Mouse (Mus musculus): ENCODE data around the gene Tmem104. TPM values are rescaled to one million over a fixed set of nuclear protein-coding genes. Genes with fewer than 3 reads are reported as not detected.

Gene Tmem104
- total and polyA plus RNA-seq, 2 experiments from 2014 or later: 7.6 to 8.8 TPM

- H3K9ac ChIP-seq: no peak overlapping the region
- ATAC-seq (no peak), DNase-seq (no peak)
- H3K4me3 ChIP-seq (ENCODE audit: low read depth, low read length): no peak overlapping the region
- H3K4me1 ChIP-seq (ENCODE audit: insufficient read depth): no peaks in the 10 kb centered on the region
- 35% methylated on average over 5 of the region's 5 CpGs for WGBS
- H3K4me2 ChIP-seq (ENCODE audit: low read depth): no peak overlapping the region
- H3K27ac ChIP-seq (ENCODE audit: low read depth, low read length): no peak overlapping the region
- H3K9me3 ChIP-seq (ENCODE audit: low read length): no peaks in the 10 kb centered on the region
- no peak for TF ChIP-seq CTCF (IDR thresholded peaks at IDR 0.05; ENCODE audit: low read depth)
- H3K36me3 ChIP-seq (ENCODE audit: insufficient read depth): peaks cover 6% of the 10 kb centered on the region; the same call in 1 of the 2 replicates
- H3K27me3 ChIP-seq (ENCODE audit: insufficient read depth, low read length): no peaks in the 10 kb centered on the region
Observed at GRCm38 (mm10) chr11:115215123-115215522, 27.8 kb downstream of the Tmem104 start.

GRCm38 (mm10) chr11:115217439-115218410, 30.4 kb downstream of the Tmem104 start:
- no peak for ATAC-seq
- TF ChIP-seq CTCF (IDR thresholded peaks at IDR 0.05; ENCODE audit: low read depth): no peak
- no peak overlapping the region for H3K9ac ChIP-seq
- no peaks in the 10 kb centered on the region for H3K27me3 ChIP-seq (ENCODE audit: insufficient read depth, low read length)
- no peaks in the 10 kb centered on the region for H3K4me1 ChIP-seq (ENCODE audit: insufficient read depth)
- H3K4me3 ChIP-seq (ENCODE audit: low read depth, low read length): no peak overlapping the region
- no peak overlapping the region for H3K4me2 ChIP-seq (ENCODE audit: low read depth)
- H3K27ac ChIP-seq (ENCODE audit: low read depth, low read length): no peak overlapping the region
- peaks cover 8% of the 10 kb centered on the region; the same call in 1 of the 2 replicates for H3K36me3 ChIP-seq (ENCODE audit: insufficient read depth)
- peak; percentile 47 for DNase-seq
- WGBS: 40% methylated on average over 18 of the region's 18 CpGs
- H3K9me3 ChIP-seq (ENCODE audit: low read length): no peaks in the 10 kb centered on the region

- no peak for TF ChIP-seq CTCF (IDR thresholded peaks at IDR 0.05; ENCODE audit: low read depth)
- Histone ChIP-seq H3K27me3 (ENCODE audit: insufficient read depth, low read length) (no peaks in the 10 kb centered on the region), H3K4me1 (ENCODE audit: insufficient read depth) (no peaks in the 10 kb centered on the region), H3K9me3 (ENCODE audit: low read length) (no peaks in the 10 kb centered on the region), H3K36me3 (ENCODE audit: insufficient read depth) (peaks cover 8% of the 10 kb centered on the region; the same call in 1 of the 2 replicates), H3K9ac (no peak overlapping the region), H3K4me2 (ENCODE audit: low read depth) (no peak overlapping the region), H3K27ac (ENCODE audit: low read depth, low read length) (no peak overlapping the region), H3K4me3 (ENCODE audit: low read depth, low read length) (no peak overlapping the region)
- WGBS: 84% methylated on average over 9 of the region's 9 CpGs
- ATAC-seq (no peak), DNase-seq (no peak)
Observed at GRCm38 (mm10) chr11:115219263-115219662, 32.0 kb downstream of the Tmem104 start.

- no peak for TF ChIP-seq CTCF (IDR thresholded peaks at IDR 0.05; ENCODE audit: low read depth)
- no peak overlapping the region for H3K9ac ChIP-seq
- DNase-seq: no peak
- no peak overlapping the region for H3K27ac ChIP-seq (ENCODE audit: low read depth, low read length)
- H3K27me3 ChIP-seq (ENCODE audit: insufficient read depth, low read length): no peaks in the 10 kb centered on the region
- no peak overlapping the region for H3K4me3 ChIP-seq (ENCODE audit: low read depth, low read length)
- H3K36me3 ChIP-seq (ENCODE audit: insufficient read depth): peaks cover 8% of the 10 kb centered on the region; the same call in 1 of the 2 replicates
- no peak for ATAC-seq
- 89% methylated on average over 10 of the region's 10 CpGs for WGBS
- H3K4me1 ChIP-seq (ENCODE audit: insufficient read depth): no peaks in the 10 kb centered on the region
- H3K4me2 ChIP-seq (ENCODE audit: low read depth): no peak overlapping the region
- H3K9me3 ChIP-seq (ENCODE audit: low read length): no peaks in the 10 kb centered on the region
Observed at GRCm38 (mm10) chr11:115219685-115220084, 32.4 kb downstream of the Tmem104 start.

GRCm38 (mm10) chr11:115222077-115222476, 34.8 kb downstream of the Tmem104 start:
- Histone ChIP-seq H3K4me2 (ENCODE audit: low read depth) (no peak overlapping the region), H3K4me3 (ENCODE audit: low read depth, low read length) (no peak overlapping the region), H3K36me3 (ENCODE audit: insufficient read depth) (peaks cover 8% of the 10 kb centered on the region; the same call in 1 of the 2 replicates), H3K9me3 (ENCODE audit: low read length) (no peaks in the 10 kb centered on the region), H3K4me1 (ENCODE audit: insufficient read depth) (peaks cover 11% of the 10 kb centered on the region; the same call in 1 of the 2 replicates), H3K27ac (ENCODE audit: low read depth, low read length) (no peak overlapping the region), H3K27me3 (ENCODE audit: insufficient read depth, low read length) (no peaks in the 10 kb centered on the region), H3K9ac (no peak overlapping the region)
- 24% methylated on average over 12 of the region's 12 CpGs for WGBS
- DNase-seq (peak; percentile 32), ATAC-seq (no peak)
- TF ChIP-seq CTCF (IDR thresholded peaks at IDR 0.05; ENCODE audit: low read depth): no peak

GRCm38 (mm10) chr11:115222570-115222969, 35.3 kb downstream of the Tmem104 start:
- Histone ChIP-seq H3K9me3 (ENCODE audit: low read length) (no peaks in the 10 kb centered on the region), H3K27ac (ENCODE audit: low read depth, low read length) (no peak overlapping the region), H3K9ac (no peak overlapping the region), H3K4me2 (ENCODE audit: low read depth) (no peak overlapping the region), H3K4me1 (ENCODE audit: insufficient read depth) (peaks cover 13% of the 10 kb centered on the region; the same call in 1 of the 2 replicates), H3K27me3 (ENCODE audit: insufficient read depth, low read length) (no peaks in the 10 kb centered on the region), H3K4me3 (ENCODE audit: low read depth, low read length) (no peak overlapping the region), H3K36me3 (ENCODE audit: insufficient read depth) (peaks cover 8% of the 10 kb centered on the region; the same call in 1 of the 2 replicates)
- TF ChIP-seq CTCF (IDR thresholded peaks at IDR 0.05; ENCODE audit: low read depth): no peak
- 37% methylated on average over 5 of the region's 5 CpGs for WGBS
- ATAC-seq (no peak), DNase-seq (no peak)

GRCm38 (mm10) chr11:115223451-115223850, 36.2 kb downstream of the Tmem104 start:
- no peak overlapping the region for H3K4me2 ChIP-seq (ENCODE audit: low read depth)
- WGBS: 65% methylated on average over 11 of the region's 11 CpGs
- H3K27me3 ChIP-seq (ENCODE audit: insufficient read depth, low read length): no peaks in the 10 kb centered on the region
- peaks cover 8% of the 10 kb centered on the region; the same call in 1 of the 2 replicates for H3K36me3 ChIP-seq (ENCODE audit: insufficient read depth)
- H3K27ac ChIP-seq (ENCODE audit: low read depth, low read length): no peak overlapping the region
- DNase-seq (no peak), ATAC-seq (no peak)
- H3K4me1 ChIP-seq (ENCODE audit: insufficient read depth): peaks cover 18% of the 10 kb centered on the region; the same call in 1 of the 2 replicates
- no peaks in the 10 kb centered on the region for H3K9me3 ChIP-seq (ENCODE audit: low read length)
- no peak overlapping the region for H3K9ac ChIP-seq
- TF ChIP-seq CTCF (IDR thresholded peaks at IDR 0.05; ENCODE audit: low read depth): no peak
- no peak overlapping the region for H3K4me3 ChIP-seq (ENCODE audit: low read depth, low read length)
